14 mouse cellular contexts compared by ENCODE assay signal in genomic region chr6:72937859-72938258, GRCm38 (mm10). TPM values are rescaled to one million over a fixed set of nuclear protein-coding genes. Genes with fewer than 3 reads are reported as not detected.
DNase-seq lines count a peak whose midpoint lies in the region; ATAC-seq and TF ChIP-seq lines count a peak whose summit lies in the region.
"Had no signal": no experiment of that assay in that cellular context is flagged by ENCODE, and none has a peak within 500 bp of the region (broad histone marks: within the 10 kb centered on the region; RNA-seq: fewer than 3 reads in every experiment).

No protein-coding gene starts in this region.

- no peaks in the 10 kb centered on the region for H3K27me3 ChIP-seq in lung, embryonic 14.5 days (ENCODE audit: insufficient read depth, low read length)
- no peaks in the 10 kb centered on the region for H3K27me3 ChIP-seq in midbrain, embryonic 16.5 days (ENCODE audit: control insufficient read depth, insufficient read depth, low read depth, low read length)
- H3K27me3 ChIP-seq: heart, embryonic 13.5 days; neural tube, embryonic 15.5 days had no signal

- no peaks in the 10 kb centered on the region for H3K36me3 ChIP-seq in lung, embryonic 14.5 days (ENCODE audit: insufficient read depth)
- H3K36me3 ChIP-seq in midbrain, embryonic 16.5 days (ENCODE audit: control insufficient read depth, insufficient read depth, low read length): no peaks in the 10 kb centered on the region
- H3K36me3 ChIP-seq: heart, embryonic 13.5 days; neural tube, embryonic 15.5 days had no signal

- no peak overlapping the region for H3K27ac ChIP-seq in lung, embryonic 14.5 days (ENCODE audit: low read depth)
- no peak overlapping the region for H3K27ac ChIP-seq in midbrain, embryonic 16.5 days (ENCODE audit: low read length)
- H3K27ac ChIP-seq: heart, embryonic 13.5 days; neural tube, embryonic 15.5 days had no signal

- peak overlapping the region; percentile 4; the same call in 1 of the 2 replicates for H3K4me2 ChIP-seq in lung, embryonic 14.5 days
- H3K4me2 ChIP-seq in midbrain, embryonic 16.5 days (ENCODE audit: low read length): no peak overlapping the region
- H3K4me2 ChIP-seq: heart, embryonic 13.5 days; midbrain, embryonic 11.5 days; neural tube, embryonic 15.5 days had no signal

- peak; percentile 39 for DNase-seq in lung, embryonic 14.5 days
- DNase-seq in lung, postnatal 36 days: no peak
- DNase-seq in CD4-positive, CD25-positive, alpha-beta regulatory T cell, adult 2 months (ENCODE audit: low read depth, low spot score): peak; percentile 64
- DNase-seq in testis, postnatal 14 days (ENCODE audit: low spot score): no peak
- no peak for DNase-seq in right cerebral cortex, postnatal 25 days
- DNase-seq: kidney, postnatal 36 days; left cerebral cortex, postnatal 4 days; thymus, postnatal 4 days had no signal

- TF ChIP-seq CTCF in lung, embryonic 14.5 days (IDR thresholded peaks at IDR 0.05; ENCODE audit: low read depth): no peak

- H3K9me3 ChIP-seq in lung, embryonic 14.5 days (ENCODE audit: low read depth, low read length): no peaks in the 10 kb centered on the region
- H3K9me3 ChIP-seq in midbrain, embryonic 16.5 days (replicated peaks; ENCODE audit: control insufficient read depth, low read length, poor library complexity, severe bottlenecking): no peaks in the 10 kb centered on the region
- H3K9me3 ChIP-seq: heart, embryonic 13.5 days; neural tube, embryonic 15.5 days had no signal

- no peaks in the 10 kb centered on the region for H3K4me1 ChIP-seq in lung, embryonic 14.5 days (ENCODE audit: insufficient read depth)
- H3K4me1 ChIP-seq in midbrain, embryonic 16.5 days (ENCODE audit: control insufficient read depth, insufficient read depth, low read length): no peaks in the 10 kb centered on the region
- H3K4me1 ChIP-seq: neural tube, embryonic 15.5 days had no signal

- no peak overlapping the region for H3K9ac ChIP-seq in lung, embryonic 14.5 days
- H3K9ac ChIP-seq in midbrain, embryonic 16.5 days (ENCODE audit: low read depth, low read length): no peak overlapping the region
- H3K9ac ChIP-seq: heart, embryonic 13.5 days; neural tube, embryonic 15.5 days had no signal

- H3K4me3 ChIP-seq in lung, embryonic 14.5 days (ENCODE audit: low read depth, low read length): no peak overlapping the region
- no peak overlapping the region for H3K4me3 ChIP-seq in midbrain, embryonic 16.5 days (ENCODE audit: low read depth, low read length)
- H3K4me3 ChIP-seq: heart, embryonic 13.5 days; neural tube, embryonic 15.5 days had no signal

- ATAC-seq in lung, embryonic 14.5 days (ENCODE audit: insufficient read depth): no peak
- peak; percentile 85 for ATAC-seq in inflammation-experienced regulatory T-cells, adult 6 months
- ATAC-seq in monocyte, adult 5-6 weeks (replicated peaks; ENCODE audit: insufficient number of reproducible peaks, low FRiP score, low TSS enrichment, poor library complexity, severe bottlenecking): peak; percentile 85
- ATAC-seq in midbrain, embryonic 16.5 days: no peak

- 50% methylated on average over 5 of the region's 5 CpGs for WGBS in lung, embryonic 14.5 days
- WGBS in midbrain, embryonic 16.5 days: 78% methylated on average over 5 of the region's 5 CpGs

RNA-seq across cellular contexts. Expression of gene Tmsb10, which starts 20.7 kb away (rescaled TPM):
- polyA plus RNA-seq in lung, embryonic 14.5 days (2014; fragmentation: Nextera tagmentation; extraction: Ambion mirVana): 3,115 and 3,305 TPM in 2 replicates
- polyA plus RNA-seq in inflammation-experienced regulatory T-cells, adult 6 months (2017; shearing (Covaris generic)): 1,000 to 10,000 TPM; 4,108 to 4,357 (median 4,244) TPM
- total RNA-seq in monocyte, adult 5-6 weeks (2017): 1,040 to 2,074 TPM (median 1,179 TPM) in 3 replicates
- polyA plus RNA-seq in midbrain, embryonic 16.5 days (2015; fragmentation: Nextera tagmentation; extraction: Ambion mirVana): 5,026 and 5,182 TPM in 2 replicates

RNA-seq across cellular contexts. Expression of gene Kcmf1, which starts 38.1 kb away (rescaled TPM):
- 58.5 and 65.4 TPM in 2 replicates for polyA plus RNA-seq in lung, embryonic 14.5 days (2014; fragmentation: Nextera tagmentation; extraction: Ambion mirVana)
- polyA plus RNA-seq in inflammation-experienced regulatory T-cells, adult 6 months (2017; shearing (Covaris generic)): 10 to 100 TPM in 2 of 3 experiments, 1 to 10 TPM in 1; 9.1 to 12.5 (median 10.3) TPM
- total RNA-seq in monocyte, adult 5-6 weeks (2017): 114 to 128 TPM (median 115 TPM) in 3 replicates
- 29.7 and 32.4 TPM in 2 replicates for polyA plus RNA-seq in midbrain, embryonic 16.5 days (2015; fragmentation: Nextera tagmentation; extraction: Ambion mirVana)

Comparison
In these comparisons a context has a peak if more than half of its experiments do, and no peak if none do; other contexts are left out.
1. DNase-seq: peak in lung, embryonic 14.5 days (single experiment) and CD4-positive, CD25-positive, alpha-beta regulatory T cell, adult 2 months (single experiment); none in lung, postnatal 36 days (single experiment), testis, postnatal 14 days (single experiment) and right cerebral cortex, postnatal 25 days (single experiment).
2. ATAC-seq: peak in inflammation-experienced regulatory T-cells, adult 6 months (single experiment) and monocyte, adult 5-6 weeks (single experiment); none in lung, embryonic 14.5 days (single experiment) and midbrain, embryonic 16.5 days (single experiment).